Mouse (Mus musculus) megakaryocyte-erythroid progenitor cell, adult 5-6 weeks (primary cell): ENCODE measurements at regions not wholly inside any gene's neighbourhood (a gene's known extent, or its start where the extent isn't known, plus 50 kb on each side); places are given as distances from the start of the nearest gene placed in this dataset.

Experiments used
- ATAC-seq: replicated peaks from 2 replicates; pipeline ENCODE4 v1.8.0; 2016; ENCODE audit warnings: mild to moderate bottlenecking, inconsistent platforms; ENCODE audit not compliant: severe bottlenecking, poor library complexity, low FRiP score, low TSS enrichment

DNA sequence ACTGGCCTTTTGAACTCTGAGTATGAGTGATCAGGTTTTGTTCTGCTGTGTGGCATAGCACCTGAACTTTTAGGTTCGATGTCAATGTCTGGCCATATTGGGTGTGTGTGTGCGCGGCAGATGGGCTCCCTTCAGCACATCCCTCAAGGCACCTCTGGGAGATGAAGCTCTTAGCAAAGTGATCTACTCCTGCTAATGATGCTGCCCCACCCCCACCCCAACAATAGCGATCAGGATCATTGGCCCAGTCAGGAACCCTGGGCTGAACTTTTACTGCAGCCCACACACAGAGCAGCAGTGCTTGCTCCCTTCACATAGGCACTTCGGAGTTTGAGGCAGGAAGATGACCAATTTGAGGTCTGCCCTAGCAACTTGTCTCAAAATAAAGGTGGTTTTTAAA is 141.9 kb upstream of the Lrig1 start:
- no peak for ATAC-seq

DNA sequence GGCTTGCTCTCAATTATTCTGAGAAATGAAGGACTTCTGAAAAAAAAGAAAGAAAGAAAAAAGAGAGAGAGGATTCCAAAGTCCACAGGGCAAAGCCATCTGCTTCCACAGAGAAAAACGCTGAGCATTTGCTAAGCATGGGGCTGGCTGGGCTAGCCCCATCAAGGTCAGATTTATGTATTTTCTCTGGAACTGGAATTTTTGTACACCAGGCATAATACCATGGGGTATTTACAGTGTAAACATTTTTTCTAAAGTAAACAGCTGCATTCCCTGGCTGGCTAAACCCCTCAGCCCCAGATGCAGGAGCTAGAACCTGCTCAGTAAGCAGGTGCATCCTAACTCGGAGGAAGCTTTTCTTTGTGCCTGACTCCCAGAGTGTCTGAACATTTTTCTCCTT is 135.8 kb upstream of the Lrig1 start:
- no peak for ATAC-seq

GRCm38 (mm10) chr6:94834551-94834950 is 134.6 kb upstream of the Lrig1 start:
- ATAC-seq: no peak

DNA sequence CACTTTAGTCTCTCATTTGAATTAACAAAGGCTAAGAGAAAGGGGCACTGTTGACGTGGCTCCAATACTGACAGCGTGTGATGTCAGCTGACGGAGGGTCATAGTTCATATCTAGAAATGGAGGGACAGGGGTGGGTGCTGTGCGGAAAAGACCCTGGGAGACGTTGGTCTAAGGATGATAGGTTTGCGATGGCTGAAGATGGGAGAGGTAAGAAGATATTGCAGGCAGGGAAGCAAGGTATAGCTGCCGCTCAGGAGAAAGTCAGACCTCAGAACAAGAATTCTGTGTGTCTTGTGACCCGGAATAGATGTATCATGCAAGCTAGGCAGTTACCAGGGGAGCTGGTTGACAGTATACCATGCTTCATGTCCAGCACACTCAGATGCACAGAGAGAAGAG is 130.8 kb upstream of the Lrig1 start:
- ATAC-seq: no peak

DNA sequence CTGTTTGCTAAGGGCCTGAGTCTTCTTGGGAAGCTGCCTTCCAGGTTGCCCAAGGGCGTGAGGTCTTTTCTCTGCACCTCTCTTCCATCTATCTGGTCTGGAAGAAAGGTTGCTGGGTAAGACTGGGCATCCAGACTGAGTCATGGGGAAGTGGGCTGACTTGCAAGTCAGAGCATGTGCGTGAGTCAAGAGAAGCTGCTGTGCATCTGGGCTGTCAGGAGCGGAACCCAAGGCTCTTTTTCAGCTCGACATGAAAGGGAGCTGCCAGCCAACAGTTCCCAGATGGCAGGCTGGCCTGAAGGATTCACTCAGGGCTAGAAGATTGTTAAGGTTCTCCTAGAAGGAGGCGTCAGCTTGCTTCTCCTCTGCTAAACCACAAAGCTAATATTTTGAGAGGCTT is 129.3 kb upstream of the Lrig1 start:
- no peak for ATAC-seq

DNA sequence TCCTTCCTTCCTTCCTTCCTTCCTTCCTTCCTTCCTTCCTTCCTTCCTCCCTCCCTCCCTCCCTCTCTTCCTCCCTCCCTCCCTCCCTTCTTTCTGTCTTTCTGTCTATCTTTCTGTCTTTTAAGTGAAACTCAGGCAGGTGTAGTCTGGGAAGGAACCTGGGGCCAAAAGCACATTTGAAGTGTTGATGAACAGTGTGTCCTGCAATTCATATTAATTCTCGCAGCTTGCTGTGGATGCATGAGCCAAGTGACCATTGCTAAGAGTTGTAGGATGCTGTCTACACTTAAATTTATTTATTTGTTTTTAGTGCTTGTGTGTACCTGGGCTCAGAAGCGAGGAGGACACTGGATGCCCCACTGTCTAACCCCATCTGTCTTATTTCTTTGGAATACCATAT is 126.7 kb upstream of the Lrig1 start:
- no peak for ATAC-seq

DNA sequence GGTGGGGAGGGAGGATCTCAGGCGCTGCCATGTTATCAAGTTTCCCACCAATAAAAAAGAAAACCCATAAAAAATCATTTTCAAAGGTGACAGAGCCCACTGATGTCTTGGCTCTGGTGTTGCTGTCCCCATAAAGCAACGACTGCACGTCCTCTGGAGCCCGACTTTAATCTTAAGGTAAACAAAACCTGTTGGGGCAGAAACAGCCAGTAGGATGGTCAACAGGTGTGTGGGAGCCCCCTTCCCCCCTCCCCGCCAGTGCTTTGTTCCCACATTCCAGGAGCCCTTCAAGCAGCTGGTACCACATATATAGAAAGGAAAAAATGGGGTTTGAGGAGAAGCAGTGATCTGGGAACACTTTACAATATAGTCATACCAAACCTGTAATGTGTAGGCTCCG is 118.3 kb upstream of the Lrig1 start:
- no peak for ATAC-seq

DNA sequence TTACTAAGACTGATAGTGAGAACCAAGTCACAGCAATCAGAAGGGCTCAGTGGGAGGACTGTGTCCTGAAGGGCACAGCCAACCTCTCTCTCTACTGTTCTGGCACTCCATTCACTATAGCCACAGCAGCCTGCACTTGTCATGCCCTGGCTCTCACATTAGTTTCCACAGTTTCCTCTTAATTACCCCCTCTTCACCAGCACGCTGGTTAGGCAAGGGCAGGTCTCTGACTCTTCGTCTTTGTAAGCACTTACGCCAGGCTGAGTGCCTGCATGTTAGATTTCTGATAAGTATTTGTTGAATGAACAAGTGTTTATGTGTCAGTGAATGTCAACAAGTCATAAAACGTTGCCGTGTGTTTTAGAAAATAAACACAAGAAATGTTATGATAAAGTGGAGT is 116.2 kb upstream of the Lrig1 start:
- no peak for ATAC-seq

- ATAC-seq: no peak
Observed at GRCm38 (mm10) chr6:94814711-94815110, 114.8 kb upstream of the Lrig1 start.

GRCm38 (mm10) chr6:94813481-94814148 is 113.7 kb upstream of the Lrig1 start:
- no peak for ATAC-seq

DNA sequence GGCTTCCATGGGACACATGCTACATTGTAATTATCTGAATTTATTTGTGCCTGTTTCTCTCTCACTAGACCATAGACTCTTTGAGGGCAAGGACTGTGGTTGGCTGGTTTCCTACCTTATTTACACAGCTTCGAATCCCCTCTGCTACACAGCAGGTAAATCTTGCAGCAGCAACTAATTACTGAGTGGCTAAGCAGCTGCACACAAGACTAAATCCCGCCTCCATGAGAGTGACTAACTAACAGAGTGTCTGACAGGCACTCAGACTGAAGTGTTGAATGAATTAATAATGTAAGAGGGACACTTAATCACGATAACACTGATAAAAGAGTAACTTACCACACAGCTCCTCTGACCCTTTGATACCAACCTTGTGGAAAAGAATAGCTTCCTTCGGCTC is 111.9 kb upstream of the Lrig1 start:
- ATAC-seq: no peak

DNA sequence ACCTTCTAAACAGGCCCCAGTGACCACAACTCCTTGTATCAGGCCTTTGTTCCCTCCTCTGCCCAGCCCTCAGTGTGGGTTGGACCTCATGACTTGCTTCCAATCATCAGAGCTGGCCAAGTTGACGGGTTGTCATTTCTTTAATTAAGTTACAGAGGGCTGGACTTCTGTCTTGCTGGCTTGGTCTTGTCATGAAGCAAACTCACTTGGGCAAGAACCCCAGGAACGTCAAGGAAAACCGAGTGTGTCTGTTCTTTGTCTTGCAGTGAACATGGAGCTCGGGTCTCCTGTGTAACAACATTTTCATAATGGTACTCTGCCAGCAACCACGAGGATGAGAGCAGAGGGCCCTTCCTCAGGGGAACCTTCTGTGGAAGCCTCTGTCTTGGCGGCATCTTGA is 107.3 kb upstream of the Lrig1 start:
- no peak for ATAC-seq

DNA sequence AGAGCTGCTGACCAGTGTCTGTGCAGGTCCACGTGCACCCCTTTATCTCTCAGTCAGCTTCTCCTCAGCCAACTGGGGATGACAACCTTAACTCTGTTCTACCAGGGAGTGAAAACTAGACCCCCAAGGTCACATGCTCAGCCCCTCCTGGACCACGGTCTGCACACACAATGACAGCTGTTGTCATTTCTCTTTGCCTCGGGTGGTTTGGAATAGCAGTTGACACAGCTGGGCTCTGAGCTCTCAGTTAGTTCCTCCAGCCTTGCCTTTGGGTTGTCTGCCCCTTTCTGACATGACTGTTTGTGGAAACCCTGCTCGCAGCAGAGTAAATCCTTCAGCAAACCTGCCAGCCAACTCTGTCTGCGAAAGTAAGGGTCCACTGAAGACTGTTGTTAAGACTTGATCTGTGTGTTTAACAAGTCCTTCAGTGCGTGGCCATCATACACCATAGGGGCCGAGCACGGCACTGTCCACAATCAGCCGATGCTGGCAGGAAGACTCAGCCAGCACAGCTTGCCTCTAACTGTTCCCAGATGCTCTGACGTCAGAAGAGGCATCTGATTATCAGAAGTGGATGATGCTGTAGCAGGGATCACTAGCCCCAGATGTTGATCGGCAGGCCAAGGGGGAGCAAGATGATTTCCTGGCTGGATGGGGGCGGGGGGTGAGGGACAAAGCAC is 106.7 kb upstream of the Lrig1 start:
- no peak for ATAC-seq

- ATAC-seq: no peak
Observed at GRCm38 (mm10) chr6:94805685-94806084, 105.7 kb upstream of the Lrig1 start.

DNA sequence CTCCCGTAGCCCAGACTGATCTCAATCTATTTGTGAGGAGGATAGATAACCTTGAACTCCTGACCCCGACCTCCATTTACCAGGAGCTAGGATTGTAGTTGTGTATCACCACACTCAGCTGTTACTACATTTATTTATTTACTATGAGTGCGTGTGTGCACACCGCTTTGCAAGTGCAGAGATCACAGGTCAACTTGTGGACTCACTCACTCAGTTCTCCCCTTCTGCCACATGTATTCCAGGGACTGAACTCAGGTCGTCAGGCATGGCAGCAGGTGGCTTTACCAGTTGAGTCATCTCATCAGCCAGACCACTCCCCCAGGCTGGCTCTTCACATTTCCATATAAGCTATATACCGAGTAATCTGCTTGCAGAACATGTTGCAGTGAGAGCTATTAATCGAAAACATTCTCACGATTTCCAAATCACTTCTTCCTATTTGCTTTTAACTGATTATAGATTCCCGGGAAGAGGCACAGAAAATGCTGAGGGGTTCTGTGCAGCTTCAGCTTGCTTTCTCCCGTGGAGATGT is 104.4 kb upstream of the Lrig1 start:
- ATAC-seq: no peak

- ATAC-seq: no peak
Observed at GRCm38 (mm10) chr6:94801039-94801438, 101.1 kb upstream of the Lrig1 start.

DNA sequence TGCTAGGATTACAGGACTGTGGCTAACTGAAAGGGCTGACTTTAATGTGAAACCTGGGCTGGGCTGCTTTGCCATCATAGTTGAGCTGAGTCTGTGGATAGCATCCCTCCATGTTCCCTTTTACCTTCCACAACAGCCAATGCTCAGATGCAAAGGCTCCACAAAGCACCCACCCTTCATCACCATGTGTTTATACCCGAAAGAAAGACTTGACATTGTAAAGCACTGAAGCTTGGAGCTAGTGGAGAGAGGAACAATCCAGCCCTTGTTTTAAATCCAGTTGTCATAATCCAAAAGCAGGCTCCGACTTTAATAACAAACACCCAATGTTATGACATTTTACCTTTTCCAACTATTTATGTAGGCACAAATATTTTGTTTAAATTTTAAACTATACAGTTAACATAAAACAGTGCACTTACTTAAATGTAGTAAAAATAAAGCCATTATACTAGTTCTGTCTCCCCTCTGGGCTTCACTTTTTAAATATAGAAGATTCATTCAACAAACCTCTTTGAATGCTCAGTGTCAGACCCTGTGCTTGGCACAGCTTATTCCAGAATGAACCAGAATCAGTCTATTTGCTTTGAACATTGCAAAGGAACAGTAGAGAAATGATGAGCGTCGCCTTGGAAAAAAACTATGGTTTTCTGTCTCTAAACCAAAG is 98.7 kb upstream of the Lrig1 start:
- no peak for ATAC-seq

- ATAC-seq: no peak
Observed at GRCm38 (mm10) chr6:94795442-94795841, 95.5 kb upstream of the Lrig1 start.

DNA sequence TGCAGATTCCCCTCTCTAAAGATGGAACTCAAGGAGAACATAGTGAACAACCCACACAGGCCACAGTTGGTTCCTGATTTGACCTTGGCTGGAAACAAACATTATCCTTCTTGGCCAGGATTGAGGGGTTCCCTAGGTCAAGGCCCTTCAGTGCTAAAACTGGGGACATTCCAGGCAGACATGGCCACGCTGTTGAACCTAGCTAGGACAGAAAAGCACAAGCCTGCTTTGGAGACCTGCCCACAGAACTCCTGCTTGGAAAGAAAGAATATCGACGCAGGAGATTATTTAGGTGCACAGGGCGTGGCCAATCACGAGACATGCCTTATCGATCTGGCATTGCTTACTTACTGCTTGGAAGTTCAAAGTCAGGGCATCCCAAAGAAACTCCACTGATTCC is 93.6 kb upstream of the Lrig1 start:
- no peak for ATAC-seq

DNA sequence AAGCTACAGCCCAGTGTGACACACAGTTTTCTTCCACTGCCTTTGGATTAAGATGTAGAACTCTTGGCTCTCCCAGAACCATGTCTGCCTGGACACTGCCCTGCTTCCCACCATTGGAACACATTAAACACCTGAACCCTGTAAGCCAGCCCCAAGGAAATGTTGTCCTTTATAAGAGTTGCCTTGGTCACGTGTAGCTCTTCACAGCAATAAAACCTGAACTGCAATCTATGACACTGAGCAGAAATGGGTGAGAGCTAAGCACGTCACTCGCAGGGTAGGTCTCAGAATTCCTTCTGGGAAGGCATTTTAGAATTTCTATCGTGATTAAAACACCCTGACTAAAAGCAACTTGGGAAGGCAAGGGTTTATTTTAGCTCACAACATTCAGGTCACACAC is 92.4 kb upstream of the Lrig1 start:
- ATAC-seq: no peak

DNA sequence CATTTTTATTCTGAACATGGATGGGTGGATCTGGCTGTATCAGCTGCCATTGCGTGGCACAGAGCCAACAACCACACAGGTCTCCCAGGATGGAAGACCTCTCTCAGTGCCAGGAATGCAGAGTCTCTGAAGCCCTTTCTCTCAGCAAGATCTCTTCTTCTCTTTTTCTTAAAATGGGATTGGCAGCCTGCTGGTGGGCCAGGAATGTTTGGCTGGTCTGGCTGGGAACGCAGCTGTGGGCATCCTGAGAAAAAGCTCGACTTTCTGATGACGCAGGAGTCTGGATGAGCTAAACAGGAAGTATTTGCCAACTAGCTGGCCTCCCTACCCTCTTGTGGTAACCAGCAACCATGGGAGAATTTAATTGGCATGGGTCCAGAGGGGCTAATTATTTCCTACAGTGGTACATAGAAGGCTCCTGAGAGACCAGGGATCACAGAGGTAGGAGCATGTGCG is 89.4 kb upstream of the Lrig1 start:
- ATAC-seq: no peak
